Mouse (Mus musculus) liver, postnatal 0 days (tissue): ENCODE results near the gene Ffar3. TPM values are rescaled to one million over a fixed set of nuclear protein-coding genes. Genes with fewer than 3 reads are reported as not detected.

Source experiments
- ATAC-seq: fragments of 200-750 bp; cut with Nextera tagmentation; 2 replicates; pipeline ENCODE4 v1.8.0; 2017; ENCODE audit warnings: mild to moderate bottlenecking, moderate library complexity
- DNase-seq: peaks from one replicate; pipeline ENCODE4 v3.0.0-alpha.2; 2016
- H3K27ac ChIP-seq: fragments of 300-500 bp; sonication (generic); 2 replicates; pipeline ENCODE4 v1.5.1; 2014; ENCODE audit warnings: antibody characterized with exemption, moderate library complexity, mild to moderate bottlenecking, low read depth
- H3K27me3 ChIP-seq: fragments of 300-500 bp; sonication (generic); 2 replicates; pipeline ENCODE4 v1.6.1; 2014; ENCODE audit warnings: low read length, control low read depth, mixed read lengths; ENCODE audit not compliant: insufficient read depth
- H3K36me3 ChIP-seq: fragments of 300-500 bp; sonication (generic); replicated peaks from 2 replicates; pipeline ENCODE4 v1.6.1; 2014; ENCODE audit warnings: mild to moderate bottlenecking, control low read depth, low read length, moderate library complexity, mixed read lengths; ENCODE audit not compliant: insufficient read depth
- H3K4me1 ChIP-seq: fragments of 300-500 bp; sonication (generic); 2 replicates; pipeline ENCODE4 v1.6.1; 2014; ENCODE audit warnings: antibody characterized with exemption, mild to moderate bottlenecking, control low read depth; ENCODE audit not compliant: insufficient read depth
- H3K4me2 ChIP-seq: fragments of 300-500 bp; sonication (generic); 2 replicates; pipeline ENCODE4 v1.6.1; 2014; ENCODE audit warnings: low read depth, mild to moderate bottlenecking, low read length, moderate library complexity, mixed read lengths
- H3K4me3 ChIP-seq: fragments of 300-500 bp; sonication (generic); 2 replicates; pipeline ENCODE4 v1.5.1; 2014; ENCODE audit warnings: low read depth, low read length
- H3K9ac ChIP-seq: fragments of 300-500 bp; sonication (generic); replicated peaks from 2 replicates; pipeline ENCODE4 v1.6.1; 2014; ENCODE audit warnings: mild to moderate bottlenecking, moderate library complexity
- H3K9me3 ChIP-seq: fragments of 300-500 bp; sonication (generic); 2 replicates; pipeline ENCODE4 v1.6.1; 2016; ENCODE audit warnings: mild to moderate bottlenecking, control low read depth, low read length, mixed read lengths
- CTCF ChIP-seq: sonication (generic); IDR thresholded peaks from 2 replicates; pipeline ENCODE4 v1.5.1; 2016; ENCODE audit warnings: antibody characterized with exemption, low read depth
- EP300 ChIP-seq: IDR thresholded peaks from 2 replicates; pipeline ENCODE4 v1.6.1; 2016; ENCODE audit warnings: antibody characterized with exemption, low read depth, mild to moderate bottlenecking
- WGBS: fragments of 180-500 bp; shearing (Covaris S2); extraction: QIAGEN DNeasy Blood & Tissue Kit; methylation state at CpG from one replicate; pipeline ENCODE4 v1.1.7; 2014; ENCODE audit not compliant: insufficient replicate concordance; 5-methylcytosine and 5-hydroxymethylcytosine counted together
- polyA plus RNA-seq: library from polyadenylated mRNA; unstranded; fragments of >200 nt; fragmentation: Nextera tagmentation; extraction: Ambion mirVana; gene quantifications from 2 replicates; pipeline ENCODE4 v1.2.1, GENCODE M21; 2015

The Ffar3 gene
- polyA plus RNA-seq, 1 experiment from 2014 or later = not detected

GRCm38 (mm10) chr7:30888786-30889185, 32.8 kb upstream of the Ffar3 start:
- no peaks in the 10 kb centered on the region for H3K36me3 ChIP-seq
- ATAC-seq (no peak), DNase-seq (no peak)
- H3K27me3 ChIP-seq = no peaks in the 10 kb centered on the region
- 78% methylated on average over 7 of the region's 7 CpGs for WGBS
- H3K4me3 ChIP-seq = no peak overlapping the region
- no peak overlapping the region for H3K27ac ChIP-seq
- H3K4me1 ChIP-seq = 0 out of 2 replicates have a peak, but pooled peaks cover 4% of the 10 kb centered on the region
- H3K9me3 ChIP-seq = no peaks in the 10 kb centered on the region
- no peak overlapping the region for H3K9ac ChIP-seq
- H3K4me2 ChIP-seq = no peak overlapping the region
- TF ChIP-seq CTCF = no peak
- TF ChIP-seq EP300 = no peak

- peak overlapping the region; percentile 11; the same call in 1 of the 2 replicates for H3K27ac ChIP-seq
- ATAC-seq (no peak), DNase-seq (no peak)
- TF ChIP-seq CTCF = peak; percentile 26; the same call in 1 of the 2 replicates
- TF ChIP-seq EP300 = no peak
- no peak overlapping the region for H3K4me3 ChIP-seq
- no peak overlapping the region for H3K9ac ChIP-seq
- 0 out of 2 replicates have a peak, but pooled peaks cover 4% of the 10 kb centered on the region for H3K4me1 ChIP-seq
- no peak overlapping the region for H3K4me2 ChIP-seq
- 55% methylated on average over 14 of the region's 14 CpGs for WGBS
- H3K27me3 ChIP-seq = no peaks in the 10 kb centered on the region
- H3K9me3 ChIP-seq = no peaks in the 10 kb centered on the region
- no peaks in the 10 kb centered on the region for H3K36me3 ChIP-seq
These were observed 31.7 kb upstream of the Ffar3 start for GRCm38 (mm10) chr7:30887568-30888188.

GRCm38 (mm10) chr7:30886852-30887251, 30.9 kb upstream of the Ffar3 start:
- Histone ChIP-seq H3K4me1 (0 out of 2 replicates have a peak, but pooled peaks cover 4% of the 10 kb centered on the region), H3K9me3 (no peaks in the 10 kb centered on the region), H3K27me3 (no peaks in the 10 kb centered on the region), H3K36me3 (no peaks in the 10 kb centered on the region), H3K27ac (no peak overlapping the region), H3K4me3 (no peak overlapping the region), H3K4me2 (no peak overlapping the region), H3K9ac (no peak overlapping the region)
- DNase-seq = no peak
- TF ChIP-seq CTCF (no peak), EP300 (no peak)
- 65% methylated on average over 4 of the region's 4 CpGs for WGBS
- ATAC-seq = no peak

GRCm38 (mm10) chr7:30884047-30884446, 28.1 kb upstream of the Ffar3 start:
- Histone ChIP-seq H3K4me2 (no peak overlapping the region), H3K27me3 (no peaks in the 10 kb centered on the region), H3K36me3 (no peaks in the 10 kb centered on the region), H3K9me3 (no peaks in the 10 kb centered on the region), H3K9ac (no peak overlapping the region), H3K4me1 (no peaks in the 10 kb centered on the region), H3K4me3 (no peak overlapping the region), H3K27ac (no peak overlapping the region)
- no peak for TF ChIP-seq EP300
- no peak for TF ChIP-seq CTCF
- no peak for DNase-seq
- no peak for ATAC-seq

- ATAC-seq = no peak
- Histone ChIP-seq H3K4me1 (no peaks in the 10 kb centered on the region), H3K4me3 (no peak overlapping the region), H3K9me3 (no peaks in the 10 kb centered on the region), H3K4me2 (no peak overlapping the region), H3K9ac (no peak overlapping the region), H3K27me3 (no peaks in the 10 kb centered on the region), H3K36me3 (no peaks in the 10 kb centered on the region), H3K27ac (no peak overlapping the region)
- no peak for DNase-seq
- TF ChIP-seq EP300 = no peak
- TF ChIP-seq CTCF = no peak
- 64% methylated on average over 3 of the region's 3 CpGs for WGBS
These were observed 25.4 kb upstream of the Ffar3 start for GRCm38 (mm10) chr7:30881367-30881766.

GRCm38 (mm10) chr7:30880176-30880575, 24.2 kb upstream of the Ffar3 start, which contains the start of gene Cd22:
TSS of gene Cd22 (minus strand) at chr7:30880342.
- H3K4me3 ChIP-seq = peak within 1 kb of the TSS; percentile 14; the same call in 1 of the 2 replicates
- DNase-seq = no peak
- no peaks in the 10 kb centered on the region for H3K9me3 ChIP-seq
- ATAC-seq = no peak
- TF ChIP-seq CTCF = no peak
- TF ChIP-seq EP300 = no peak
- H3K36me3 ChIP-seq = no peaks in the 10 kb centered on the region
- H3K27me3 ChIP-seq = no peaks in the 10 kb centered on the region
- no peaks in the 10 kb centered on the region for H3K4me1 ChIP-seq
- 0 out of 2 replicates have a peak within 1 kb of the TSS, but pooled peaks have one; percentile 22 for H3K27ac ChIP-seq
- peak within 1 kb of the TSS; percentile 41; the same call in 1 of the 2 replicates for H3K4me2 ChIP-seq
- H3K9ac ChIP-seq = no peak within 1 kb of the TSS
- 28% methylated on average over 7 of the region's 7 CpGs for WGBS
